Mouse (Mus musculus) spleen, embryonic (tissue): ENCODE data around the gene Irf2bp1.

Experiments
- CTCF ChIA-PET: fragments of 350-600 bp; sonication (Branson Sonifier 250); formaldehyde crosslinking; loops from one replicate; lab custom pipeline; 2022; lab: Charles Lee

Irf2bp1 gene

GRCm38 (mm10) chr7:19003902-19004630 lies at the start of gene Irf2bp1:
Gene Irf2bp1, plus strand, starts transcription at chr7:19004044.
- CTCF ChIA-PET = no interaction called here

- CTCF ChIA-PET = no interaction called here
Observed at GRCm38 (mm10) chr7:18957569-18958383, 46.1 kb upstream of the Irf2bp1 start.

DNA sequence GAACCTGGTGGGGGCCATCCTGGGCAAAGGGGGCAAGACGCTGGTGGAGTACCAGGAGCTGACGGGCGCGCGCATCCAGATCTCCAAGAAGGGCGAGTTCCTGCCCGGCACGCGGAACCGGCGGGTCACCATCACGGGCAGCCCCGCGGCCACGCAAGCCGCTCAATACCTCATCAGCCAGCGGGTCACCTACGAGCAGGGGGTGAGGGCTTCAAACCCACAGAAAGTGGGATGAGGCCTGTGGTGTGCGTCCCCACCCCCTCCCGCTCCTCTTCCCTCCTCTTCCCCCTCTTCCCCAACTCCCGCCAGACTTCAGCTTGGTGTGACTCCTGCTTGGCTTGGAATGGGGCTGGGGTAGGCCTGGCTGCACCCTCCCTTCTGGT lies 45.5 kb upstream of the Irf2bp1 start:
- CTCF ChIA-PET = interaction anchor here (0.8 kb wide), 1 partner anchor 24 kb away, joined by 5 read pairs; no protein-coding TSS in a partner anchor

GRCm38 (mm10) chr7:18959446-18959845 lies 44.4 kb upstream of the Irf2bp1 start:
- CTCF ChIA-PET = interaction anchor here (0.8 kb wide), 1 partner anchor 23 kb away, joined by 5 read pairs; no protein-coding TSS in a partner anchor

DNA sequence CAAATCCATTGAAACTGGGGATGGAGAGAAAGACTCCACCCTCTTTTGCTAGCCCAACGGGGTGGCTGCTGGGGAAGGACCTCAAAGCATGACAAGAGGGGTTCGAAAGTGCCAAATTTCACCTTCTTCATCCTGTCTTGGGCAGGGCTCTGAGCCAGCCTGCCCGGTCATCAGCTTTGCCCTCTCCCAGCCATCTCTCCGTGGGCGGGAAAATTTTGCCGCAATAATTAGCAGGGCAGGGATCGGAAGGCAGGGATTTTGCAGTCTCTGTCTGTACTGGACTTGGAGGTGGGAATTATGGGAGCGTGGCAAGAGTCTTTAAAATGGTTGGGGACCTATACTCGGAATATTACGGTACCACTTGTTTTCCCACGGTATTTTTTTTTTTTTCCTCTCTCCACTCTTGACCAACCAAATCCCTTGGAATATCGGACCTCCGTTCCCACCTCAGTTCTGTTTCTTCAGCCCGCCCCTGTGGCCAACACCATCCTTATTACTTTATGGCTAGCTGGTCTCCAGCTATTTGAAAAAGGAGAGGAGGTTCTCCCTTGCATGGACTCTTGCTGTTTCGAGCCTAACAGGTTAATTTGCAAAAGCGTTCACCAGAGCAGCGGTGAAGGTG lies 41.6 kb upstream of the Irf2bp1 start:
- CTCF ChIA-PET = no interaction called here

- CTCF ChIA-PET = no interaction called here
Observed at GRCm38 (mm10) chr7:18962795-18963194, 41.0 kb upstream of the Irf2bp1 start.

- CTCF ChIA-PET = no interaction called here
Observed at GRCm38 (mm10) chr7:18963294-18963843, 40.5 kb upstream of the Irf2bp1 start.

DNA sequence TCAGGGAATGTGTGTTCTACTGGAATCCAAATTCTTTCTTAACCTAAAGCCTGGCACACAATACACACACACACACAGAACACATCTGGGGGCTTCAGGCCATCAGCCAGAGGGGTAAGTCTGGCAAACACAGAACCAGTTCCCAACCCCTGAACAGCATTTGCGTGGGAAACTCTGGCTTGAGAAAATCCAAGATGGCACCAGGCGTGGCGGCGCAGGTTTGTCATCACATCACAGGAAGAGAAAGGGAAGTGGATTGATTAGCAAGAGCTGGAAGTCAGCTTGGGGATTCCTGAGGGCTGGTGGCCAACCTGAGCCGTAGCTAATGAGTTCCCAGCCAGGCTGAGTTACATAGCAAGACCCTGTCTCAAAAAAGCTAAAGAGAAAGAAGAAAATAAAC lies 38.5 kb upstream of the Irf2bp1 start:
- CTCF ChIA-PET = no interaction called here

DNA sequence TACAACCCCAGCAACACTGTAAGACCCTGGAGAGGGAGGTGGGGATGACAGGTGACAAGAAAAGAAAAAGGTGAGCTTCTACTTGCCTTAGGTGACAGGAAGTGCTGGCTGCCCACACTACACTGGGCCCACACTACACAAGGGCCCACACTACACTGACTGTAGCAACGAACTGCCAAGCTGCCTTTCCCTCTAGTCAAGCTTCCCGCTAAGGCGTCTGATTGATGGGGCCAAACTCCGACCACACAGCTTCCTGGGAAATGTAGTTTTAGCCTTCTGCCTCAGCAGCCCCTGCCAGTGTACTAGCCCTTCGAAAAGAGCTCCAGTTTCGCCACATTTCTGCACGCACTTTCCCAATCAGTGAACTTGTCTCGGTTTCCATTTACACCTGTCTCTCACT lies 36.2 kb upstream of the Irf2bp1 start:
- CTCF ChIA-PET = no interaction called here

DNA sequence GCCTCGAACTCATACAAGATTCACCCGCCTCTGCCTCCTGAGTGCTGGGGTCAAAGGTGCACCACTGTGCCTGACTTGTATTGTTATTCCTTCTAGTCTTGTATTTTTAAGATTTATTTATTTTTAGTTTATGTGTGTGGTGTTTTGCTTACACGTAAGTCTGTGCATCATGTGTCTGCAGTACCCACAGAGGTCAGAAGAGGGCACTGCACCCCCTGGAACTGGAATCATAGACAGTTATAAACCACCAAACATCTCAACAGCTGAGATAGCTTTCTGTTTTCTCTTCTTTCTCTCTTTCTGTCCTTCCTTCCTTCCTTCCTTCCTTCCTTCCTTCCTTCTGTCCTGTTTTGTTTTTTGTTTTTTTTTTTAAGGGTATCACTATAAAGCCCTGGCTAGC lies 32.9 kb upstream of the Irf2bp1 start:
- CTCF ChIA-PET = no interaction called here

DNA sequence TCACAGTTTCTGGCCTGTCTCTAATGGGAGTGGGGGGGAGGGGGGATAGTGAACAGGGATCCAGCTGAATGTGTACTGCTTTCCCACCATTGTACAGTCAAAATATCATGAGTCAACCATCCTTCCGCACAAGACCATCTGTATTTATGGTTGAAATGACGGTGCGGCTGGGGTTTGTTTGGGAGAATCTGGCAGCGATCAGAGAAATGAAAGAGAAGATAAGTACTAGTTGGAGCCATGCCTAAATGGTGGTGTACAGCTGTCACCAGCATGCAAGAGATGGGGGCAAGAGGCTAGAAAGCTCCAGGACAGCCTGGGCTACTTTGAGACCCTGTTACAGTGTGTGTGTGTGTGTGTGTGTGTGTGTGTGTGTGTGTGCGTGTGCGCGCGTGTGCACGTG lies 25.5 kb upstream of the Irf2bp1 start:
- CTCF ChIA-PET = no interaction called here

GRCm38 (mm10) chr7:18986503-18986902 lies 17.3 kb upstream of the Irf2bp1 start:
- CTCF ChIA-PET = no interaction called here

GRCm38 (mm10) chr7:18987100-18987499 lies 16.7 kb upstream of the Irf2bp1 start, which contains the start of gene Nanos2:
Gene Nanos2, plus strand, starts transcription at chr7:18987400.
- CTCF ChIA-PET = interaction anchor here (0.5 kb wide), 1 partner anchor 904 kb away, joined by 3 read pairs; no protein-coding TSS in a partner anchor

DNA sequence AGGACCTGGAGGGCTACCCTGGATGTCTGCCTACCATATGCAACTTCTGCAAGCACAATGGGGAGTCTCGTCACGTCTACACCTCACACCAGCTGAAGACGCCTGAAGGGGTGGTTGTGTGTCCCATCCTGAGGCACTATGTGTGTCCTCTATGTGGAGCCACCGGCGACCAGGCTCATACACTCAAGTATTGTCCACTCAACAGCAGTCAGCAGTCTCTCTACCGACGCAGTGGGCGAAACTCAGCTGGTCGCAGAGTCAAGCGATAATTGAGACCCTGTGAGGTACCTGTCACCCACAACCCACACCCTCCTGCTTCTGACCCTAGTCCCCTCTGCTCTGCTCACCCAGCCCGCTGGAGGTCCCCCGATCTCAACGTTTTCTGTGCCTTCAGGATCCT lies 16.1 kb upstream of the Irf2bp1 start:
- CTCF ChIA-PET = interaction anchor here (0.5 kb wide), 1 partner anchor 903 kb away, joined by 3 read pairs; no protein-coding TSS in a partner anchor

- CTCF ChIA-PET = no interaction called here
Observed at GRCm38 (mm10) chr7:18988780-18989179, 15.1 kb upstream of the Irf2bp1 start.

DNA sequence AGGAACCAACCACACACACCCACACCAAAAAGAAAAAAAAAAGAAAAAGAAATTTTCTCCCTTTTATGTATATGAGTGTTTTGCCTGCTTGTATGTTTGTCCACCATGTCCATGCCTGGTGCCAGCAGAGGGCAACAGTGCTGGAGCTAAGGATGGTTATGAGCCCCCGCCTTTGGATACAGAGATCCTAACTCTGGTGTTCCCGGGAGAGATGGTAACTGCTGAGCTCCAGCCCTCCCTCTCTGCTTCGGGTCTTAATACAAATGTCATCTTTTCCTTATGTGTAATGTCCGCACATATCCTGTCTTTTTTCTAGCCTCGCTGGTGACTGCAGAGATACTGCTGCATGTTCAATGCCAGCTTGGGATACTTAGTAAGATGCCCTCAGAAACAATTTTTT lies 13.8 kb upstream of the Irf2bp1 start:
- CTCF ChIA-PET = no interaction called here

DNA sequence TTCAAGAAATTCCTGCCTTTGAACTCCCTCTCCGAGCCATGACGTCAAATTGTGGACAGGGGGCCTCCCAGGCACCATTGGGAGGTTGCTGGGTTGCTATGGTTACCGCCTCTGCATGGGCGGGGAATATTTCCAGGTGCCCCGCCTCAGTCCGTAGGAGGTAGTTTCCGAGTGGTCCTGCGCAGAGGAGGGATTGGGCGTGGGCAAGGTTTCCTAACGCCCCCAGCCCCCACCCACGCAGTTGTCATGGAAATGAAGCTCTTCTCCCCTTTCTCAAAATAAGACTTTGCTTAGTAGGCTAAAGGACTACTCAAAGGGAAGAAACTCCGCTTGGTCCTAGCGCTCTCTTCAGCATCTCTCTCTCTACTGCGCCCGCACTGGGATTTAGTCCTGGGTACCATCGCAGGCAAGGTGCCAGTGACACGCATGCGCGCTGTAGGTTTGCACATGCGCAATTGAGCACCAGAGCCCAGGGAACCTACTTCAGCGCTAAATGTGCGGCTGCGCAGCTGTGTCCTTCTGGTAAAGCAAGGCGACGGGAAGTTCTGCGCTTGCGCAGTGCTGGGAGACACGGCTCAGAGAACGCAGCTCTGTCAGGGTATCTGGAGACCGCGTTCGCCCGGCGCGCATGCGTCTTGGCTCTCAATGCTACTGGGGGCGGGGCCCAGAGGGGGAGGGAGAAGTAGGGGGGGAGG lies 13.1 kb upstream of the Irf2bp1 start, which contains the start of gene Mypop:
Mypop (plus strand) TSS at position 645 of the 695 bp plus-strand sequence.
- CTCF ChIA-PET = no interaction called here

DNA sequence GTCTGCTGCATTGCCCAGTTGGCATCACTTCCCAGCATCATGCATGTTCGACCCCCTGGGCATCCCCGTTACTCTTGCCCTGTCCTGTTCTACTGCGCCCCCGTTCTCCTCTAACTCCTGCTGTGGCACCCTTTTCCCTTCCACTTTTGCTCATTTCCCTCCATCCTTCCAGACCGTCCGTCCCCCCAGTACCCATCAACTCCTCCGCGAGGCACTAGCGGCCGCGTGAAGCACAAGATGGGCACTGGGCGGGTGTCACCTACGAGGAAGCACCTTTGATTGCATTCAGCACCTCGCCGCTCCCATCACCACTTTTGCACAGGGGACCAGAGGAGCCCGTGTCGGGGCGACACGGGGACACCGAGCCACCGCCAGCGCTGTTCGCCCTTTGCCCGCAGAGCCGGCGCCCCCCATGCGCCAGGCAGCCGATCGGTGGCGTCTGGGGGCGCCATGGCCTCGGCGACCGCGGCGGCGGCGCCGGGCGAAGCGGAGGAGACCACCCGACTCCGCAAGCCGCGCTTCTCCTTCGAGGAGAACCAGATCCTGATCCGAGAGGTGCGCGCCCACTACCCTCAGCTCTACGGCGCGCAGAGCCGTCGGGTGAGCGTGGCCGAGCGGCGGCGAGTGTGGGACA lies 12.1 kb upstream of the Irf2bp1 start:
- CTCF ChIA-PET = no interaction called here

- CTCF ChIA-PET = no interaction called here
Observed at GRCm38 (mm10) chr7:18992294-18992675, 11.6 kb upstream of the Irf2bp1 start.

DNA sequence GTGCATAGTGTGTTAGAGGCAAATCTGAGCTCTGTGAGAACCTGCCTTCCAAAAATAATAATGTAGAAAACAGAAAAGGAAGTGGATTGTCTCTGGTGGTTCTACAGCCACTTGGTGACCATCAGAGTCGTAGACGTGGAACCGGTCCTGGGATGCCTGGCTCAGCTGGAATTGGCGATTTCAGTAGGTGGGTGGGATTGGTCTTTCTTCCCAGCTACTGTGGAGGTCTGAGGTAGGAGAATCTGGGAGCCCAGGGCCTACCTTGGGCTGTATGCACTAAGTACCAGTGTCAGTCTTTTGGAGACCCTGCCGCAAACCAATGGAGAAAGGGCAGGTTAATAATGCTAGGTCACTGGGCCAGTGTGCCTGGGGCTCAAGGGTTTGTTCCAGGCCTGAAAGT lies 10.8 kb upstream of the Irf2bp1 start:
- CTCF ChIA-PET = interaction anchor here (0.6 kb wide), 1 partner anchor 23 kb away, joined by 9 read pairs; no protein-coding TSS in a partner anchor

DNA sequence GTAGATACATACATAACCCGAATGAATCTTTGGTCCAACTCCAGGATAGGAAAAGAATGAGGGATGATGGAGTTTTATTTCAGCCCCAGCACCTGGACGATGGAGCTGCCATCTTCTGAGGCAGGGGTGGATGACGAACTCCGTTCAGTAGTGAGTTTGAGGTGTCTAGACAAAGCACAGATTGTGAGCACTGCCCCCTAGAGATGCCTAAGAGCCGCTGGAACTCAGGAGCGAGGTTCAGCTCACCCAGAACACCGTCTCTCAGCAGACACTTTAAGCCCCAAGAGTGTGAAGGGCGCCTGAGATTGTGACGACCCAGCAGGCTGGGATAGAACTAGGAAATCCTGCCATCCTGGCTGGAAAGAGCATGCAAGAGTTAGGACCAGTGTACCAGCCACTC lies 5.0 kb upstream of the Irf2bp1 start:
- CTCF ChIA-PET = no interaction called here
